Mouse (Mus musculus) adrenal gland, postnatal 25 days (tissue): ENCODE results near the gene Serpina12. TPM values are rescaled to one million over a fixed set of nuclear protein-coding genes. Genes with fewer than 3 reads are reported as not detected.

Experiments used
- DNase-seq: peaks from one replicate; pipeline ENCODE4 v3.0.0; 2021; ENCODE audit warnings: mixed read lengths
- long read RNA-seq: library from polyadenylated mRNA; stranded (forward); transcript quantifications from one replicate; pipeline ENCODE4 v2.0.0, GENCODE M21; 2021
- total RNA-seq: library from RNA; stranded (reverse); gene quantifications from 2 replicates; pipeline ENCODE4 v1.2.3, GENCODE M21; 2021

Gene Serpina12
- total RNA-seq = 0.12 and 0.24 TPM in 2 replicates
- long read RNA-seq, partial matches to known transcripts = 2 of 4 reads
- long read RNA-seq, other reads (novel, unspliced or antisense) = 0 of 4 reads

DNA sequence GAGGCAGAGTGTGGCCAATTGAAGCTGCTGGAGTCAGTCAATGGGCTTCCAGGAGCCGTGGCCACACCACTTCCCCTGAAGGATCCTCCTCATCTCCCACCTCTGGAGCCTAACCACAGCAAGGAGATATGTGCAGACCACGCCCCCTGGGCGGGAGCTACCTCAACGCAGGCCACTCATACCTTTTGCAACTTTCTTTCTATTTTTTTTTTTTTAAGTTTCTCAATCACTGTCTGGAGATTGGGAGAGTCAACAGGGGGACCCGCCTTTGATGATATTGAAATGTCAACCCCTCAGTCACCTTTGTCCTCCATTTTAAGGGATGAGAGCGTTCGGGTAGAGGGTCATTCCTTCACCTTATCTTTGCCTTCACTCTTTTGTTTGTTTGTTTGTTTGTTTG is at the start of gene Serpina12:
Serpina12 (minus strand) TSS at position 101 of the 400 bp plus-strand sequence.
- no peak for DNase-seq

DNA sequence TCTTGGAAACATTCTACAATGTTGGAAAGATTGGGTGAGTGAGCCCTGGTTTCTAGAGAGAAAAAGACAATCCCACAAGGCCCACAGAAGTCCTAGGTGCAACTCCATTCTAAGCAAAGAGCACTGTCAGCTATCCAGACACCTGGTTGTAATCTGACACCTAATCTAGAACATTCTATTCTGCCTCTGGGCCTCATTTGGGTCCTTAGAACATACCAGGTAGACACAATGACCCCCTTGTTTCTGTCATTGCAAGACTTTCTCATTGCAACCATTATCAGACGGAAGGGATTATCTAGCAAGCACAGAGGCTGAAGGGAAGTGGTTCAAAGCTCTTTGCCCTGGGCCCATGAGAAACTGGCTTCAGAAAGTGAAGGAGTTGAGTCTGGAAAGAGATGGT is 47.1 kb upstream of the Serpina12 start:
- no peak for DNase-seq

DNA sequence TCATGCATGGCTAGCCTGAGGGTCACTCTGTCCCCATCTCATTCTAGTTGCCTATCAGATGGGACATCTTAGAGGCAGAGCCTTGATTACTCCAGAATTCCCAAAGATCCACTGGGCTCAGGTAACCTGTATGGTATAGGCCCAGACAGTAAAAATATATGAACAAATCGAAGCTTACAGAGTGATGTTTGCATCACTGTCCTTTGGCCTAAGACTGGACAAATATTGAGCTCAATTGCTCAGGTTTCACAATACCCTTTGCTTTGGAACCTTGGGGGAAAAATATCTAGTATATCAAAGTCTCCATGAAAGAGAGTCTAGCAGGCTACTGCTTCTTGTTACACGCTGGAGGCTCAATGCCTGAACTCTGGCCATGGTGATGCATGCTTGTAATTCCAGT is 45.9 kb upstream of the Serpina12 start:
- no peak for DNase-seq

DNA sequence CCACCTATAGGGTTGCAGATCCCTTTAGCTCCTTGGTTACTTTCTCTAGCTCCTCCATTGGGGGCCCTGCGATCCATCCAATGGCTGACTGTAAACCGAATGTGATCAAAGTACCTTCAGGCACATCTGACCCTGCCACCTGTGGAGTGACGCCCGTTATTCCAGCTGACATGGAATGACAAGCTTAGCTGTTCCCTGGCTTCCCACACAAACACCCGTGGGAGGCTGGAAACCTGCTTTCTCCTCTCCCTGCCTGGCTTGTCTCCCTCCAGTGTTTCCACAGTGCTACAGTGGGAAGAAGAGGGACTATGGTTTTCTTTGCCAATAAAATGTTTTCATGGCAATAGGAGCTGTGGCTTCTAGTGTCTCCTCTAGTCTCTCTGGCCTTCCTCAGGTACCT is 28.0 kb upstream of the Serpina12 start:
- DNase-seq = no peak

DNA sequence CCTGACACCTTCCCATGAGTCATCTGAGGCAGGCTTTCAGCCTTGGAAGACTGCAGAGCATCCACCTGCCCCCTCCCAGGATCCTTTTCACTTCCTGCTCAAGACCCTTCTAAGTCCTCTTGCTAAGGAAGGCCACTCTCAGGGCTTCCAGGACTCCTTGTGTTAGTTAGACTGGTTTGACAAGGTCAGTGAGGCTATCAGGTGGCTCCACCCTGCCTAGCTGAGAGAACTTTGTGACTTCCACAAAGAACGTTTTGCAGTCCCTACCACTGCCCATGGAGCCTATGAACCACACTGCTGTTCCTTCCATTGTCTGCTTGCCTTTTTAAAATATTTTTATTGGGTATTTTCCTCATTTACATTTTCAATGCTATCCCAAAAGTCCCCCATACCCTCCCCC is 27.5 kb upstream of the Serpina12 start:
- DNase-seq = no peak

DNA sequence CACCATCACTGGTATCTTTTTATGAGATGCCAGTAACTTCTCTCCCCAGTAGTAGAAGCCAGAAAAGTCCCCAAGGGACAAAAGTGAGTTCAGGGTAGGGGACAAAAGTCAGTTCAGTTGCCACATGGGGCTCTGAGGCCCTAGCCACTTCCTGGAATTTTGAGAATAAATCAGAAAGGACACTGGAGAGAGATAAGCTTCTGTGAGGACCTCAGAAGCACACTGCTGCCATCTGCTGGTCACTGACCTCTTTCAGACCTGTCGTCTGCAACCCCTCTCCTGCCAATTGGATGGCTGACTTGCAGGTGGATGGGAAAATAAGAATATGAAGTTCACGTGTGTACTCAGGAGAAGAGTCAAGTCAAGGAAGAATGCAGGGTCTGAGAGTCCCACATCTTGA is 25.4 kb upstream of the Serpina12 start:
- peak; percentile 82 for DNase-seq

DNA sequence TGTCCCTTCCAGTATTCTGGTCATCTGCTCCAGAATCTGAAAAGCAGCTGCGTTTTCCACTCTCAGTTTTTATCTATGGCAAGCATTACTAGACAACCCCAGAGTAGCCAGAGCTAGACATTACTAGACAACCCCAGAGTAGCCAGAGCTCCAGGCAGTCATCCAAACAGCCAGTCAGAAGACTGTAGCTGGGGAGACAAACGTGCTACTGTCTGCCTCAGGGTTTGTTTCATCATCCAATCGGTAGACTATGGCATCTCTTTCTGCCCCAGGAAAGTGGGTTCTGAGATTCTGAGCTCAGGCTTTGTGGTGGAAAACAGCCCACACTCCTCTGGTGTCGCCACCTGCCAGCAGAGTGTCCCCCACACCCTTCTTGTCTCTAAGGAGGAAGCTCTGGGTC is 23.3 kb upstream of the Serpina12 start:
- peak; percentile 32 for DNase-seq

DNA sequence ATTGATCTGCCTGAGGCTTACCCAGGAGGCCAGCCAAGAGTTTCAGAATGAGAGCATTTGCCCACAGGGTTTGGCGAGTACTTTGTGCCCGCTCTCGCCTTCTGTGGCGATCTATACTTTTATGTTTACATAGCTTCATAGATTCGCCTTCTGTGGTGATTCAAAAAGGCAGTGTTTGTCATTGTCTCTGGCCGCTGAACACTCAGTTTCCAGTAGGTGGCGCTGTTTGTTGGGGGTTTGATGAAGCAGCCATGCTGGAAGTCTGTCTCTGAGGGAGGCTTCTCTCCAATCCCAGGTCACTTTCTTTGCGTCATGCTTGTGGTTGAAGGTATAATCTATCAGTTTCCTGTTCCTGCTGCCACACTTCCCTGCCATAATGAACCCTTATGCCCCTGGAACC is 22.0 kb upstream of the Serpina12 start:
- DNase-seq = peak; percentile 64

DNA sequence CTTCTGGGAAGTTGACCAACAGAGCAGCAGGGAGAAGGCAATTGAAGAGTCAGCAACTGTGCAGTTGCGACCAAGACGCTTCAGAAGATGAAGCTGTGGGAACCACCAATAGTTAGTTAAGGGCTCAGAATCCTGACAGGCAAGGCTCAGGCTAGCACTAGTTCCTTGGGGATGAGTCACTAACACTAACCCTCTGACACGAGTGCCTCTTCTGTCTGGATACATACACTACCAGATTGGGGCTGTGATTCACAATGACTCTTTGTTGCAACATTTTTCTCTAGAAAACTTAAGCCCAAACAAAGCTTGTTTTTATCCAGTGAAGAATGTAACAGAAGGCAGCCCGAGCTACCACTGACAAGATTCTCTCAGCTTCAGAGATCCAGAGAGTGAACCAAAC is 20.8 kb upstream of the Serpina12 start:
- DNase-seq = no peak

DNA sequence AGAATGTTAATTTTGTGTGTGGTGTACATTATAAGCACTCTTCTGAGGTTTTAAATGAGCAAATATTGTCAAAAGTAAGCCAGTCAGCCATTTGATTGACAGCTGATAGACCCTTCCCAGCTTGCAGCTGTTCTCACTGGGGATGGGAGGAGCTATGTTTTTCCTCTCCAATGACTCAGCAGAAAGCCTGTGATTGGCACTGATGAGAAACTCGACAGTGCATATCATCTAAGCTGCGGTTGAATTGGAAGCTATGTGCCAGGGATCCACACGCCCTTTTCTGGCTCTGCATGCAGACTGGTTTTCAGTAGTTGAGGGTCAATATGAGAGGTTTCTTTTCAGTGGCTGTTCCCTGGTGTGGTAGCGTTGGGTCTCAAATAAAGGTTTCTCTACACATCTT is 20.3 kb upstream of the Serpina12 start:
- DNase-seq = no peak

DNA sequence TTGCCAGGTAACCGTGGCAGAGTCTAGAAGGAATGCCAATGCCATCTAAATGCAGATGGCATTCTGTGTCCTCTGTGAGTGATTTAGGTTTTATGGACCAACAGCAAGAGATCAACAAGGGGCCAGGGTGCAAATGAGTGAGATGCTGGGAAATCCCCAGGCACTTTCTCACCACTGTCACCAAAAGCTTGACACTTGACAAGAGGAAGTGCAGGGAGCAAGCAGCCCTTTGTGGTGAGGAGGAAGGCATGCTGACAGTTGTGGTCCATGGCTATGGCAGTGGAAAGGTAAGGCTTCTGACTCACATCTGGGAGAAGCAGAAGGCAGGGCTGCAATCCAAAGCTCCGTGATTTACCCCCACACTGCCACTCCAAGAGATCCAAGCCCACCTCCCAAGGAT is 17.6 kb upstream of the Serpina12 start:
- DNase-seq = no peak

DNA sequence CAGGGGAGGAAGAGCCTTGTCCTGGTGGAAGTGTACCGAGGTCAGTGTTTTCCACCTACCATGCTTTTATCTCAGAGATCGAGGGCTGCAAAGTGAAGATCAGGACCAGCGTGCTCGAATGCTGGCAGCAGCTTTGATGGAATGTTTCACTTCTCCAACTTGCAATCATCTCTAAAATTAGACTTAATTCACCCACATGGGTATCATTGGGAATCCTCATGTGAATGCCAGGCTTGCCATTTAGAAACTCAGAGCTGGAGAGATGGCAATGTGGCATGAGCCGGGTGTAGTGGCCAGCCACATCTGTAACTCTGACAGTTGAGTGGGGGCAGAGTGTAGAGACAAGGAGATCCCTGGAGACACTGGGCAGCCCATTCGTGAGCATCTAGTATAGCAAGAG is 15.9 kb upstream of the Serpina12 start:
- DNase-seq = no peak

DNA sequence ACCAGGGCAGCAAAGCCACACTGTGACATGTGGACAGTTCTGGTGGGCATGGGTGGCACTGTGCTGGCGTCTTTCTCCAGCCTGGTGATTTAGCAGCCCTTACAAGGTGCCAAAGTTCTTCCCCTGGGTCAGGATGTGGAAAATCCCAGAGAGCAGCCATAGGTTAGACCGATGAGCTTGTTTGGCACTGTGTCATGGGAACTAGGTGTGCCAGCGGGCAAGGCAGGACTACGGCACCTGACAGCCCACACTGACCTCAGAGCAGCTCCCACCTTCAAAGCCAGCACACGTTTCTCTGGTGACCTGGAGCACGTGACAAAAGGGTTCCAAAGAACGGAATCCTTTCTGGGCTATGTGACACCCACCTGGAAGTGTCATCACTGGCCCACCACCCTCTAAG is 13.3 kb upstream of the Serpina12 start:
- DNase-seq = no peak

DNA sequence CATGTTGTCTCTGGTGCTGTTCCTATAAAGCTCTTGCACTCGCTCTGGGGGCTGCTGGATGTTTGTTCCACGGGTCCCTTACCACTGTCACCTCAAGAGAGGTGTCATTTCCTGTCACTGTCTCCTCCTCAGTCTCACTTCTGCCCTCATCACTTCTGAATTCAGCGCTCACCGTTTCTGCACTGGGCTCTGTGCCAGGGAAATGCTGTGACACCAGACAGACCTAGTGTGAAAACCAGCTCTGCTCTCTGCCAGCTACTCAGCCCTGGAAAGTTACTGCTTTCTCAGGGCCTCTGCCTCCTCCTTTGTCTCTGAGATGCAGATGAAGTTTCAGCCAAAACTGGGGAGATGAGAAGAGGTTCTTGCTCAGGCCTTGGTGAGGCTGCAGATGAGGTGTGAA is 12.8 kb upstream of the Serpina12 start:
- DNase-seq = no peak

DNA sequence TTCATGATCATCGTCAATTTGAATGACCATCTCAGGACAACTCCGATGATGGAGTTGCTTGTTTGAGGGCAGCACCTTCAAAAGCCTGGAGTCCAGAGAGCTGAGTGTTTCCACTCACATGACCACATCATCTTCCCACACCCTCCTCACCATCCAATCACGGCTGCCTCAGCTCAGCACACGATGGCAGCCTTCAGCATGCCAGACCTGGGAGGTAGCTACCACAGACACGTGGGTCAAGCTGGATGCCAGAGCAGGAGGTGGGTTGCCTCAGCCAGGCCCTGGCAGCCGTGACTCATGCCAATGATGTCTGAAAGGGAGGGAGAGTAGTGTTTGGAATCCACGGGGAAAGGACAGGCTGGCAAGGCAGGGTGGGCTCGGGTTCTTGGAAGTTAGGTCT is 11.5 kb upstream of the Serpina12 start:
- no peak for DNase-seq

DNA sequence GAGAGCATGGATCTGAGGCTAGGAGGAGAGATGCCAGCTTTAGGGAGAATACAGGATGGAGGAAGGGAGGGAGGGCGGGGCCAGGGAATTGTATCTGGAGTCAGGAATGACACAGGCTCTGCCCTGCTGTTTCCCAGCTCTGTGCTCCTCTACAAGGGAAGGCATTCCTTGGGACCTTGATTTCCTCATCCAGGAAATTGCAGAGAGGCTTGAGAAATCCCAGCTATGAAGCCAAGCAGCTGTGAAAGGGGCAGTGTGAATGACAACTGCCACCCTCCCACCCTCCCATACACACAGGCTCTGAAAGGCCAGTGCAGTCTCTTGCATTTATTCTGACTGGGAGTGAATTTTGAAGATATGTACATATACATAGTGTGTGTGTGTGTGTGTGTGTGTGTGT is 9.8 kb upstream of the Serpina12 start:
- DNase-seq = no peak

DNA sequence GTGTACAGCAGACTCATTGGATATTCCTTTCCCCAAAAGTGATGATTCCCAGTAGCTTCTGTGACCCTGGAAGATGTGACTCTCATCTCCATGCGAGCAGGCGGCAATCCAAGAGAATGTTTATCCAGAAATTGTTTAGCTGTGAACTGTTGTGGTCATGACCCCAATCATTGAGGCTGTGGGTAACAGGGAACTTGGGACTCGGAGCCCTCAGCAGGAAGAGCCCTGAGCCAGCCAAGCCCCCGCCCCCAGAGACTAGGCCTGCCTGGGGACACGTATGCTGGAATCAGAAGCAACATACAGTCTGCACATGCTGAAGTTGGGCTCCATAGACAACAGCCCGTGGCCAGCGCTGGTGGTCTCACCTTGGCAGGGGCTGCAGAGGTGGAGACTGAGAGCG is 1.5 kb upstream of the Serpina12 start:
- DNase-seq = no peak

DNA sequence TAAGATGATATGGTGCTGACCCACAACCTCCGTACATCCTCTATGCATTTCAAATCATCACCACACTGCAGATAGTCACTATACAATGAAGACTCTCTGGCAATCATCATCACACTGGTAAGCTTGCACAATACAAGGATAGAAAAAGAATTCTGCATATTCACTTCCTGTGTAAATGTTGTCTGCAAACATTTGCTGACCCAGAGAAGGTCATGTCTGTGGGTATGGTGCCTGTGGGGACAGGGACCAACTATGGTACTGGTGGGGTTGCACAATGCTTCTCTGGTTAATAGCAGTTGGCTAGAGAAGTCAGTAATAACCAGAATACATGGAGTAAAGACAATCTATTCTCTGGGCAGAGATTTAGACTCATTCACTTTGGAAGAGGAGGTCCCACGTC is 1.5 kb downstream of the Serpina12 start:
- DNase-seq = no peak

DNA sequence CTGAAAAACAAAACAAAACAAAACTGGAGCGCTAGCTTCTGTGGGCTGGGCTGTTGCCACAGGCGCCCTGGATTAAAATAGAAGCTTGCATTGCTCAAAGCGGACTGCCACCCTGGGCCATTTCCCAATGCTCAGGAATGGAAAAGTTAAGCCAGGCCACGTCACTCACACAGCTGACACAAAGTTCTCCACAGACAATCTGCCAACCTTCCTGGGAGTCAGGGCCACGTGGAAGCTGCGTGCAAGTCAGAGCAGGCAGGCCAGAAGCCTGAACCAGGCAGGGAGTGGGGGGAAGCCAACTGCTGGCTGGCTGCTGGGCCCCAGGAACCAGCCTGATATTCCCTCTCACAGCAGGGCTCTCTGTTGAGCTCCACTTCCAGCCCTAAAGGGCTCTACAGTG is 2.8 kb downstream of the Serpina12 start:
- peak; percentile 48 for DNase-seq

DNA sequence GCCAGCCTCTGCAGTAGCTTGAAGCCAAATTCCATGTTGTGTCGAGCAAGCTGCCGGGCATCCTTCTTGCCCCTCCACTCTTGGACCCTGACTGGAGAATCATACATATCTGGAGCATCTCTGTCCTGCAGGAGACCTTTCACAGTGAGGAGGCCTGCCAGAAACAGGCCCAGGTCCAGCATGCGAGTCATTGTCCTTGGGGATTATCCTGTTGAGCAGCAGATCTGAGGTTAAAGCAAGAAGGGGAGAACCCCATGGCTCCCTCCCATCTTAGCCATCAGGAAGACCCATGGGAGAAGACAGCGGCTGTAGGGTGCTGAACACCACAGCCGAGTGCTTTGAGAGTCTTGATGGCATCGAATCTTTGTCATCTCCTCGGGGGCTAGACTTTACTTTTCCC is 6.1 kb downstream of the Serpina12 start:
- DNase-seq = no peak

DNA sequence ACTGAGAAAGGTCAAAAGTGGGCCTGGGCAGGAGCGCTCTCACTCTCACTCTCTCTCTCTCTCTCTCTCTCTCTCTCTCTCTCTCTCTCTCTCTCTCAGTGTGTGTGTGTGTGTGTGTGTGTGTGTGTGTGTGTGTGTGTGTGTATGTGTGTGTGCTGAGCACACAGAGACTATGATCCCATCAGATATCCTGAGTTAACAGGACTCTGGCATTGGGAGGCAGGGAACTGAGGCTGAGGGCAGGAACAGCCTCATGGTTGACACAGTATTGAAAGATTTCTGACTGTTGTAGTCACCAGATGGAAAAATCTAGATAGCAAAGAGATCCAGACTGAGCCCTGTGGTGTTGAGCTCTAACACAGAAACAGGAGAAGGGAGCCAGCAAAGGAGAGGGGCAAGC is 10.5 kb downstream of the Serpina12 start:
- no peak for DNase-seq

DNA sequence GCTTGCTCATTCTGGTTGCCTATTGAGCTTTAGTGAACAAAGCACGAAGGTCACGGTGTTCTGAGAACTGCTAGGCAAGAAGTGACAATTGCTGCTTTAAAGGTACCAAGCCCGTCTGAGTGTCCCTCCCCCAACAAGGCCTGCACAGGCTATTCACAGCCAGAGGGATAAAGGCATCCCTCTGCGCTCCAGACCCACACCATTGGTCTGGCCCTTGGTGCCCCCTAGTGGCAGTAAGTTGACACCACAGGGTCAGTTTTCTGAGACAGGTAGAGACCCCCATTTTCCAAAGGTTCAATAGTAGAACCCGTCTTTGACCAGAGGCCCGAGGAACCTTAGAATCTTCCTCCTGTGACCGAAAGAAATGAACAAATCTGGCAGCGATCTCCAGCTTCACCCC is 14.3 kb downstream of the Serpina12 start:
- DNase-seq = peak; percentile 33

DNA sequence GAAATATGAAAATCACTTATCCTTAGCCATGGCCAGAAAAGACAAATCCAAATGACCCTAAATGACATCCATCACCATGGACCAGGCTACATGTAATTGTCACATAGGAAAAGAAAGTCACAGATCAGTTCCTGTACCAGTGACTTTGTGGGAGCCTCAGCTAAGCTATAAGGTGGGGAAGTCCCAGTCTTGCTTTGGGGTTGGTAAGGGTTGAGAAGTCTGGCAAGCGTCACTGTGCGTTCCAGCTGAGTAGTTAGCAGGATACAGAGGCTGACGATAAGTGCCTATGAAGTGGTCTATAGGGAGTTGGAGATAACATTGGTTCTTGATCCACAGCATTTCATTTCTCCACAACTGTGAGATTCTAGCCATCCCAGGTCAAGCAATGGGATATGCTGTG is 29.0 kb downstream of the Serpina12 start:
- DNase-seq = no peak

DNA sequence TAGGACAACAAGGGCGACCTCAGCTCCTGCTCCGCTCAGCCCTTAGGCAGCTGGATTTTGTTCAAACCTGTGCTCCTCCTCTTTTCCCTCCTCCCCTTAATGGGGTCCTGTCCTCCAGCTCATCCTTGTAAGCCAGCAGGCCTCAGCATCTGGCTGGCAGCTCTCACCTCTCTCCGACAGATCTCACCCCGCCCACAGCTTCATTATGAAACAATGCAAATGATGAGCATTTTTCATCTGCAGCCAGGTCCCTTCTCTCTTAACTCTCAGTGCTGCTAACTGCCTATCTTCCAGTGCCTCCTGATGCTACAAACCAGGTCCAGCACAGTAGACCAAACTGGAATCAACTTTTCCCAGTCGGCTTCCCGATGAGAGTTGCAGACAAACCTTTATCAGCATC is 30.6 kb downstream of the Serpina12 start, which contains the start of gene Serpina9:
Serpina9 (minus strand) TSS at position 136 of the 400 bp plus-strand sequence.
- DNase-seq = no peak

DNA sequence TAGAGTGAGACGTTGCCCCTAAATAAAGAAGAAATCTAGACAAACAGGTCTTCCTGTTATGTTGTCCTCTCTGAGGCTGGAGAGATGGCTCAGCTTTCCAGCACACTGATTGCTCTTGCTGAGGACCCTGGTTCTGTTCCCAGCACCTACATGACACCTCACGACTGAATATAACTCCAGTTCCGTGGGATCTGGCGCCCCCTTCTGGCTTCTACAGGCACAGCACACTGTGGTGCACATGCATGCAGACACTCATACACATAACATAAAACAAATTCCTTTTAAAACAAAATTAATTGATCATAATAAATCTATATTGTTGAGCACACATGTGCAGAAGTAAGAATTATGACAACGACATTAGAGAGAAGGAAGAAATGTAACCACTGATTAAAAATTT is 39.6 kb downstream of the Serpina12 start:
- no peak for DNase-seq
